Mouse (Mus musculus) ovary, postnatal 36 days (tissue): ENCODE measurements around the gene Slc17a3.

Source experiments
- DNase-seq: peaks from one replicate; pipeline ENCODE4 v3.0.0; 2022; ENCODE audit warnings: low spot score, mixed read lengths

Slc17a3 gene

DNA sequence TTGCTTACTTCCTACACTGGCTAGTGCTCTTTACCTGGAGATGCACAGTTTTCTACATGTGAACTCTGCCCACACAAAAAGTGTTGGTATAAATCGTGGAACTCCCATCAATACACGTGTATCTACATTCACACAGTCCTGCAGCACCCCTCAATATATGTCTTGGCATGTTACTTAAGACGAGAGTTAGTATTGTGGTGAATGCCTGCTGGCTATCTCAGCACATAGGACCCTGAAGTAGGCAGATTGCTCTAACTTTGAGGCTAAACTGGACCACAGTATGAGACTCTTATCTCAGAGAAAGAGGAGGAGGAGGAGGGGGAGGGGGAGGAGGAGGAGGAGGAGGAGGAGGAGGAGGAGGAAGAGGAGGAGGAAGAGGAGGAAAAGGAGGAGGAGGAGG, 39.9 kb downstream of the Slc17a3 start:
- DNase-seq, result no peak

DNA sequence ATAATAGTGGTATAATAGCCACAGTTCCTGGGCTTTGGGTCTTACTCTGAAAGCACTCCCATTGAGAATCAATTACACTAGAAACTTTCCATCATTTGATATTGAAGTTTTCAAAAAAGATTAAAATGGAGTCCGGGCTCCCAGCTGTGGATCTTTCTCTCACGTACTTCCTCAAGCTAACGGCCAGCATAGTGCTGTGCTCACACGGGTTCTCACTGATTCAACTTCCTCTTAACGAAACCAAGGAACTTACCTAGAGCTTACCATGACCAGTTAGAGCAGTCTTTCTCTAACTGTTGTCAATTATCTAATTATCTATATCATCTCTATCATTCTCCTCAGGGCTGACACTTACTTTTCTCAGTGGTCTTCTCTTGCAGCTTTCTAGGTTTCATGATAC, 40.4 kb downstream of the Slc17a3 start:
- DNase-seq, result no peak

DNA sequence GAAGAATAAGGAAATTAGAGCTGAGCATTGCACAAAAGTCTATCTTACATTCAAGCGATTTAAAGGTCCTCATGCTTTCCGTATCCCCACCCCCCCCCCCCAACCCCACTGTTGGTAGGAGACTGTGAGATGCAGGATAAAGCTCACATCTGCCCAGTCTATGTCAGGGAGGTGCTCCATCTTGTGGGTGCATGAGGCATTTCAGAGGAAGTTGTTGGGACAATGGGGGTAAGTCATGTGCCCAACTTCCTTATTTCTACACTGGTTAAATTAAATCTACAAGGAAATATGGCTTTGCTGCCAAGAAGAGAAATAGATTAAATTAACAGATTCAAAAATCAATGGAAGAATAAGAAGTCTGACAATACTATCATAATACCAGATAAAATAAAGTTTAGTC, 46.3 kb downstream of the Slc17a3 start:
- no peak for DNase-seq

DNA sequence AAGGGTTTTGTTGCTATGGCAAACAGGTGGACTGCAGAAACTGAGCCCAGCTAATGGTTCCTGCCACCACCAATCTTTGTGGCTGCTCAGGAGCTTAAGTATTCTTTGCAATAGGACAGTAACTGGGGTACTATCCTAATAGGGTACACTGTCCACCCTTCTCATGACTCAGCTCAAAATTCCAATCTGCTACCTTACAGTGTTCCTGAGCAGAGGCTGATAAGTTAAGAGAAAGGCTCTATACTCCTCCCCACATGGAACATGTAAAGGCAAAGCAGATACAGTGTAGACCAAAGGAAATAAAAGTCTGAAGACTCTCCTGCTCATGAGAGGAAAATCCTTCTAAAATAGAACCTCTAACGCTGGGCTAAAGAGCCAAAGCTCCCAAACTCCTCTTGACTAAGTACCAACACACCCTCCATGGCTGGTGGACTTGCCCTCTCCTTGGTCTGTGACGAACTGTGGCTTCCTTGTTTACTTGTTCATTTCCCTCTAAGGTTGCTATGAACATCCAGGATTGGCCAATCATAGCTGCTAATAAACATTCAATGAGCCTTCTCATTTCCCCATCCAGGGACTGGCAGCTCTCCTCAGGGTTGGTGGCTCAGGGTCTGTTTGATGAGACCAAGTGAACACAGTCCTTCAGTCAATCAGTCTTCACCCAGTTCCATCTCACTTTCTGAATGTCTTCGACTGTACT, 47.9 kb downstream of the Slc17a3 start:
- DNase-seq, result no peak

DNA sequence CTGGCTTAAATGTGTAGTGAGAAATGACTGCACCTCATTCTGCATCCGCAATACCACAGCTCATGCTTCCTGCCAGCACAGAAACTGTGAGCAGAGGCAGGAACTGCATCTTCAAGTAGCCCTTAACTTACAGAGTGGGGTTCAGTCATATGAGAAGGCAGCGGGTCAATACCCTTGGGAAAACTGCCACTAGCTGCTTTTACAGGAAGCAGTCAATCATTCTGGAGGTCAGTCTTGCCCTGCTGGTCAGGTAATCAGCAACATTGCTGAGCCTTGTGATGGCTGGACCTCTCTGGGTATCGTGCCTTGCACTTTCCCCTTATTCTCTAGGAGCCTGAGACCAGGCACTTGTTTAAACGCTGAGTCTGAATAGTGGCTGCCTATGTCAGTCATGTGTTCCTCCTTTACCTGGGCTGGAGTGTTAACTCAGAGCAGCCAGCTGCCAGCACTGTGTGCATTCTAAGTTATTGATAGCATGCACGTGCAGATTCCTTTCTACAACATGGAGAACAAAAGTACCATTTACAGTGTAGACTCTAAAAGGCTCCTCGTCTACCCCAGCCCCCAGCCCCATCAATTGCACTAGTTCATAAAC, 49.9 kb downstream of the Slc17a3 start:
- no peak for DNase-seq

DNA sequence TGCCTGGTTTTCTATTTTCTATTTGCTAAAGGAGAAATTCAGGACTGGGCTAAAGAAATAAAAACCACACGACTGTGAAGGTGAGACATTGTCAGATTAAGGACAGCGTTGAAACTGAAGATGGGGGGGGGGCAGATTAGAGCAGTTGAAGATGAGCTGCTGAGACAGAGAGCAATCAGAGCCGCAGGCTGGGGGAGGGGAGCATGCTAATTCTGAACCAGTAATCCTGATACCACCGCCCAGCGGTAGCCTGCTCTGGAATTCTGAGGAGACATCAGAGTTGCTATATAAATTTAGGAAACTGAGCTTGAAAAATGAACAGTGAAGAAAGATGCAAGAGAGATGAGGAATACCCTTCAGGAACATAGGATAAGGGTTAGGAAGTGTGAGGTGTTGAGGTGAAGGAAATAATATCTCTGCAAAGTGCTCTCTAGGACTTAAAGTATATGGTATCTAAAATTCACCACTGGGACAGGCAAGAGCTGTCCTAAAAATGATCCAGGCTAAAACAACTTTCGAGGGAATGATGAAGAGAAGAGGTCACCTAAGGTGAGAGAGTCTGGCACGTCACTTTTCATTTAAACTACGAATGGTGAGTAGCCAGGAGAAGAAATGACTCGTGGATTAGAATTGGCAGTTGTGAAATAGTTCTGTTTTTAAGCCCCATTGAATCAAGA, 53.5 kb downstream of the Slc17a3 start:
- no peak for DNase-seq

DNA sequence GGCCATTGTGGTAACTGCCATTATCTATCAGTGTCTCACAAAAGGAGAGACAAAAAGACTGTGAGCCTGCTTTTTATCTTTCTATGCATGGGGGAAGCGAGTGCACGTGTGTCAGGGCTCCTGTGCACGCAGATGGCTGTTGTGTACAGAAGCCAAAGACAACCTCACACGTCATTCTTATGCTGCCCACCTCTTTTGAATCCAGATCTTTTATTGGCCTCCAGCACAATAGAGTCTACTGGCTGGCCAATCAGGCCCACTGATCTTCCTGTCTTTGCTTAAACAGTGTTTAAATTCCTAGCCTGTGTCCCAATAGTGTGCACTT, 54.0 kb downstream of the Slc17a3 start:
- DNase-seq, result no peak

DNA sequence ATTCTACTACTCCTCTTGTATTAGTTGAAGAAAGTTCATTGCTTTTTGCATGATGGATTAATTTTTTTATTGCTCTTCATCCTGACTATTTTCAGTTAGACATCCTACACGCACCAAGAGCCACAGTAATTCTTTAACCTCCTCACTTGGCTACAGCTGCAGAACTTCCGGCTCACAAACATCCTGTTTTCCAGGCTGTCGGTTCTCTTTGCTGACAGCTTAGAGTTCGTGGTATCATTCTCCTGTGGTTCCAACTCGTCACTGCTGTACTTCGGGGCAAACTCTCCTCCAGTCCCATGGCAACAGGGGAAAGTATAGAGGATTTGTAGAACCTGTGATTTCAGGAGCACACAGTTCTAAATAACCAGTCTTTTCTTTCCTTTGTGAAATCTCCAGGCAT, 59.0 kb downstream of the Slc17a3 start:
- no peak for DNase-seq

DNA sequence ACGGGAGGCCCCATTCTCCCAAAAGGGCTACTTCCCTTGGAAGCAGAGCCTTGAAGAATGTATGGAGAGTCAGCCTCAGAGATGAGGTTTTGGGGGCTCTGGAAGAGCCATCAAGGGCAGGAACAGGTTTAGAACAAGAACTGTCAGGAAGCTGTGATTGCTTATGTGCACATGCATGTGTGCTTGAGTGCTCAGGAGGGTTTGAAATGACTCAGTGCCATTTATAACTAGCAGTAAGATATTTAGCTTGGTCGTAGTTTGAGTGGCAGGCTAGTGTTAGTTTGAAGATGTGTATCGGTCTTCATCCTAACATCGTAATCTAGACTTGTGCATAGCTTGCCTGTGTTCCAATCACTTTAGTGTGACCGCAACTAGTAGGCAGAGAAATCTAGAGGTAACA, 67.7 kb downstream of the Slc17a3 start:
- no peak for DNase-seq

DNA sequence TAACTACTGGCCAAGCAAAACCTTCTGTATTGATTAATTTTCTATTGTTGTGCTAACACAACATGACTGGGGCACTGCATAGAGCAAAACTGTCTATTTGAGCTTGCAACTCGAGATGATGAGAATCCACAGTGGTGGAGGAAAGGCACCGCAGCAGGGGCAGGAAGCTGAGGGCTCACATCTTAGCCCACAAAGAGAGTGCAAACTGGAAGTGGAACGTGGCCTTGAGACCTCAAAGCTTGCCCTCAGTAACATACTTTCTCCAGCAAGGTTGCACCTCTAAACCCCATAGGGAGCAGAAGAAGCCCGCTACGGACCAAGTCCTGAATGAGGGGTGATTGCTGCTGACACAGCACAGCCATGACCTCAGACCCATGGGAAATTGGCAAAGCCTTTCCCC, 70.9 kb downstream of the Slc17a3 start:
- DNase-seq, result no peak
